Mouse (Mus musculus): ENCODE data around the gene Garem2. TPM values are rescaled to one million over a fixed set of nuclear protein-coding genes. Genes with fewer than 3 reads are reported as not detected.
"Not testable (repeated sequence)": the region's sequence is repeated elsewhere in the genome, so short reads cannot be mapped to it uniquely, and the experiment has no call there.

The Garem2 gene
- total RNA-seq (2021) = 10 to 100 TPM; 10.5 to 11.2 TPM

GRCm38 (mm10) chr5:30104841-30105667 is at the start of gene Garem2:
TSS of gene Garem2 (plus strand) at chr5:30105161.
- peak in 1 of 2 experiments; percentile 56 for DNase-seq (ENCODE audit: extremely low spot score in 1 of 2, low spot score in 2 of 2)
- intact Hi-C loops (cut with DNase I) = no loop called here

GRCm38 (mm10) chr5:30058216-30058731 is 46.7 kb upstream of the Garem2 start:
- DNase-seq (ENCODE audit: extremely low spot score in 1 of 2, low spot score in 2 of 2) = no peak
- intact Hi-C loops (cut with DNase I) = no loop called here

GRCm38 (mm10) chr5:30059607-30060006 is 45.4 kb upstream of the Garem2 start:
- DNase-seq (ENCODE audit: extremely low spot score in 1 of 2, low spot score in 2 of 2); intact Hi-C loops (cut with DNase I): not testable (repeated sequence)

DNA sequence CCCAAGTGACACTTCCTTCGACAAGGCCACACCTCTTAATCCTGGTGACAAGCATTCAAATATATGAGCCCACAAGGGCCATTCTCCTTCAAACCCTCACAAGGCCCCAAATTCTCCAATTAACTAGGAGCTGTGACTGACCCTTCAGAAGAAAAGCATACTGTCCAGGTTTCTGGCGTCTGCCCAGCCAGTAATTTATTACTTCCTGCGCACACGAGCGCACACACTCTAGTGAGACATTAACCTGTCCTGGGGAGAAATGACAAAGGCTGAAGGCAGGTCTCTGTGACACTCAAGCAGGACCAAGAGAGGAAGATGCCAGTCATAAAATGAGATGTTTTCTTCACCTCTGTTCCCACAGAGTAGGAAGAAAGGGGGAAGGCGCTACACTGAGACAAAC is 37.2 kb upstream of the Garem2 start:
- DNase-seq (ENCODE audit: extremely low spot score in 1 of 2, low spot score in 2 of 2) = no peak
- intact Hi-C loops (cut with DNase I) = no loop called here

DNA sequence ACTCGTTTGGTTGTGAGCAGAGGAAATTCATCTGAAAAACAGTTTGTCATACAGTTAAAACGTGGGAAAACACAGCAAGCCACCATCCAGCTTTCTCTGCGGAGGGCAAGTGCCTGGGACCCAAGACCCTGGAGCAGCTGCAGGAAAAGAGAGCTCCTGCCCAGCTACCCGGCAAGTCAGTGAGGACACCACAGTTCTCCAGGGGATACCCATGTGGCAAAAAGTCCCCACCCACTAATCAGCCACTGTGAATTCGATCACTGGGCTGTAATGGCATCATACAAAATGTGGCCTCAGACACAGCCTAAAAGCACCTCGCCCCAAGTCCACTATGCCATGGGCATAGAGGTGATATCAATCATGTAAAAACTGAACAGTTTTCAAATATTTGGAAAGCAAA is 33.3 kb upstream of the Garem2 start:
- no peak for DNase-seq (ENCODE audit: extremely low spot score in 1 of 2, low spot score in 2 of 2)
- intact Hi-C loops (cut with DNase I) = no loop called here

GRCm38 (mm10) chr5:30072377-30072776 is 32.6 kb upstream of the Garem2 start:
- intact Hi-C loops (cut with DNase I) = no loop called here

DNA sequence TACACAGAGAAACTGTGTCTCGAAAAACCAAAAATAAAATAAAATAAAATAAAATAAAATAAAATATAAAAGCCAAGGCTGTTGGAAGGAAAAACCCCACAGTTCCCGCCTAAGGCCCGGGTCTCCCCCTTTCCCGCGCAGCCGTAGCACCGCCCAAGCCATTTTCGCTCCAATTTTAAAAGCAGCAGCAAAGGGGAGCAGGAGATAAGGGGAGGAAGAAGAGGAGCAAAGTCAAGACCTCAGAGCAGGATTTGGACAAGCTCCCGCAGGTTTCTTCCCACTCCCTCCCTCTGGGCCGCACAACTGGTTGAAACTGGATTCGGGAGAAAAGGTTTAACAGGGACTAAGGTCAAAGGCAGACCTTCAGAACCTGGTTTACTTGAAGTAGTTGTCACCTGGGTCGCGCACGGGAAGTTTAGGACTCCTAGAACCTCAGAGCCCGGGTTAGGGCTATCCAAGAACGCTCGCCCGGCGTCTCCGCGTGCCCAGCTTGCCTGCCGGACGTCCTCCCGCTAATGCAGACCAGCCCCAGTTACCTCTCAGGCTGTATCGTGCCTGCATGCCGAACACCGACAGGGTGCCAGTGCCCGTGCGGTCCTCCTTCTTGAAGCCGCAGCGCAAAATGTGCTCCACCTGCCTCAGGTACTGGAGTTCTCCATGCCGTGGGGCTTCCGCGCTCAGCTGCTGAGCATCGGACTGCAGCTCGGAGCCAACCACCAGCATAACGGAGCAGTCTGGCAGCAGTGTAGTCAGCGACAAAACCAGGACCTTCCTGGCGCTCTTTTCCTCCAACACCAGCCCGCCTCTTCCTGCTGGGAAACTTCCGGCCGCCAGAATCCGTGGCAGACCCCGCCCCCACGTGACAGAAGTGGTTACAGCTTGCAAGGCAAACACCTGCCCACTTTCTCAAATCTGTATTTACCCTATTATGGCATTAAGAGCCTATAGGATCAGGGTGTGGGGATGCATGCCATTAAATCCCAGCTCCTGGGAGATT is 31.8 kb upstream of the Garem2 start, which contains the start of gene Tyms:
Gene Tyms (minus strand): TSS at position 793 of the 997 bp plus-strand sequence.
- peak; percentile 50 to 87 for DNase-seq (ENCODE audit: extremely low spot score in 1 of 2, low spot score in 2 of 2)
- intact Hi-C loops (cut with DNase I) = no loop called here

More at GRCm38 (mm10) chr5:30072377-30072776, 32.6 kb upstream of the Garem2 start:
- no peak for DNase-seq (ENCODE audit: extremely low spot score in 1 of 2, low spot score in 2 of 2)

DNA sequence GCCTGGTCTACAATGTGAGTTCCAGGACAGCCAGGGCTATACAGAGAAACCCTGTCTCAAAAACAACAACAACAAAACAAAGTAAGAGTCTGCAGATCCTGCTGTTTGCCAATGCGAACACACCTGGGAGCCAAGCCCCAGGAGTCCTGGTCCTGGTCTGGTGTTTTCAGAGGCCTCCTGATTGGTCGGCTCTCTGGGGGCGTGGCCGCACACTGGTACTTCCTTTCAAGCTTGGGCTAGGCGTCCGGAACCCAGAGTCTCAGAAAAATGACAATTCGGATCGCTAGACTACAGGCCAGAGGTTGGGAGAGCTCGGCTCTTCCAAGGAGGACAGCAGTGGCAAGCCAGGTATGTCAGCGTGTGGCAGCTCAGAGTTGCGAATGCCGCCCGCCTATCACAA is 12.3 kb upstream of the Garem2 start:
- intact Hi-C loops (cut with DNase I) = no loop called here
- no peak for DNase-seq (ENCODE audit: extremely low spot score in 1 of 2, low spot score in 2 of 2)

GRCm38 (mm10) chr5:30094399-30094798 is 10.6 kb upstream of the Garem2 start:
- DNase-seq (ENCODE audit: extremely low spot score in 1 of 2, low spot score in 2 of 2) = no peak
- intact Hi-C loops (cut with DNase I) = no loop called here

DNA sequence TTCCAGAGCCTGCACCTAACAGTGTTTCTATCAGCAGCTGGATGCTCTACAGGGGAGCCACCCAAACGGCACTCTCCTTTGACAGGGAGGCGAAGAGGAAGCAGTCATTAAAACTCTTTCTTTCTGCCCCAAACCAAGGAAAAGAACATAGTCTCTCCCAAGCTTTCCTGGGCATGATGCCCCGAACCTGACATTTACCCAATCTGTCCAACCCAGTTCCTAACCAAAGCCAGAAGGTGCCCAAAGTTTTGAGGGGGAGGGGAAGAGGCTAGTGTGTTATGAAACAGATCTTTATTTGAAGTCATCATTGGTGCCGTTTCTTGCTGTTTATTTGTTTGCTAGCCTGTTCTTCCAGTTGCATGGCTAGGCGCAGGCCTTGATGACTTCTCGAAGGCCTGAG is 9.2 kb upstream of the Garem2 start:
- intact Hi-C loops (cut with DNase I) = no loop called here
- no peak for DNase-seq (ENCODE audit: extremely low spot score in 1 of 2, low spot score in 2 of 2)

DNA sequence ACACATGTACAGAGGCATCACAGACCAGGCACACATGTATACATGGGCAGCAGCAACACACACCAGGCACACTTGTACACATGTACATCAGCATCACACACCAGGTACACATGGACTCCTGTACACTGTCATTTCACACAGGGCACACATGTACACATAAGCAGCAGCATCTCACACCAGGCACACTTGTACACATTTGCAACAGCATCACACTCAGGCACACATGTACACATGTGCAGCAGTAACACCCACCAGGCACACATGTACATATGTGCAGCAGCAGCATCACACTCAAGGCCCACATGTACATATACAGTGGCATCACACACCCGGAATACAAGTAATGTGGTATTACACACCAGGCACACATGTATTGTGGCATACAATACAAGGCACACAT is 6.7 kb upstream of the Garem2 start:
- intact Hi-C loops (cut with DNase I) = no loop called here
- DNase-seq (ENCODE audit: extremely low spot score in 1 of 2, low spot score in 2 of 2) = no peak

DNA sequence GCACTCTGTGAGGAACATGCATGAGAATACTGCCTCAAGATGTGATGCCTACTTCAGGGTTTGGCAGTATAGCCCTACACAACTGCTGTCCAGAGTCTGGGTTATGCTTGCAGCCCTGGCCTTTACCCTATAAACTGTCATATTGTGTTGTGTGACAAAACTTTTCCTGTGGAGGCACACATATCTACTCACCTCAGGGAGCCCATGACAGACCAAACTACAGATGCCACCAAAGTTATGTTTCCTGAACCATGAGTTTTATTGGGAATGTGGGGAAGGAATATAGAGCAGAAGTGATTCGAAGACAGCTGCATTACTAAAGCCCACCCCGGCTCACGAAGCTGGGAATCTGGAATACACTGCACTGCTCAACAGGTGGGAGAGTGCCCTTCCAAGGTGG is 1.6 kb upstream of the Garem2 start:
- intact Hi-C loops (cut with DNase I) = no loop called here
- DNase-seq (ENCODE audit: extremely low spot score in 1 of 2, low spot score in 2 of 2) = no peak

GRCm38 (mm10) chr5:30104339-30104738 is 622 bp upstream of the Garem2 start:
- intact Hi-C loops (cut with DNase I) = no loop called here
- peak in 1 of 2 experiments; percentile 69 for DNase-seq (ENCODE audit: extremely low spot score in 1 of 2, low spot score in 2 of 2)

DNA sequence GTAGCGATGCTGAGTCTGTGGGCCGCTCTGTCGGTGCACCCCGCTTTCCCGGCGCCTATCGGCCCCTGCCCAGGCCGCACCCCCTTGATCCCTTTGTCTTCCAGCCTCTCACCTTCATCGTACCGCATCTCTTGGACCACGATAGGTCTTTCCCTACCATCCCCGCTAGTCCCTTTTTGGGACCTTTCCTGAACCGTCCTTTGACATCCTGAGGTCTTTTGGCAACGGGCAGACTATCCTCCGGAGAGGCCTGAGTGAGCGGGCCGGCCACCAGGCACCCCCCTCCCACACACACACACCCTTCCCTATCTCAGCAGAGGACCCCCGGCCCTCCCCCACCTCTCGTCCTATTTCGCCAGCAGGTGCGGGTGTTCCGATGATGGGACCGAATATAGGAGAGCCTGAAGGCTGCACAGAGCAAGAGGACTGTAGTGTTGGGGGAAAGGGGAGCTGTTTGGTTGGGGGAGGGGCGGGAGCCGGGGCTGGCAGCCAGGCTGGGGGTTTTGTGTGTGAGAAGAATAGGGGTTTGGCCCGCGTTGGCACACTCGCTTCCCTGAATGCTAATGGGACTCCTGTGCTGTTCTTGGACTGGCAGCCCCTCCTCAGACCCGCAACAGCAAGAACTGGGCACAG is 823 bp downstream of the Garem2 start, which contains the start of gene 3110082J24Rik:
Gene 3110082J24Rik (minus strand): TSS at position 419 of the 633 bp plus-strand sequence.
- intact Hi-C loops (cut with DNase I) = no loop called here
- DNase-seq (ENCODE audit: extremely low spot score in 1 of 2, low spot score in 2 of 2) = peak; percentile 57 to 60

DNA sequence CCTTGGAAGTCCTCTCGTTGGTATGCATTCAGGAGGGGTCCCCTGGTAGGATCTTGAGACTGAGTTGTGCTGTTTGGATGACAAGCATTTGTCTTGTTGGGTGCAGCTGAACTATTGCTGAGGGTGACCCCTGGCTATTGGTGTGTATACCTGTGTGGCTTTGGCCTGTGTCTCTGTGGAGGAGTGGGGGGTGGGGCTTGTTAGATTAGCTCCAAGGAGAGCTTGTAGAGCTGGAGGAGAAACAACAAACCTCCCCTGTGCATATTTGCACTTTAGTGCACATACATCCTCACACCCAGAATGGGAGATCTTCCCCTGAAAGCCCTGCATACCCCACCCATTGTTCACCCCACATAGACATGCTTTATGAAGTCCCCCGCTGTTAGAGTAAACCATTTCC is 1.8 kb downstream of the Garem2 start:
- DNase-seq (ENCODE audit: extremely low spot score in 1 of 2, low spot score in 2 of 2) = no peak
- intact Hi-C loops (cut with DNase I) = no loop called here

DNA sequence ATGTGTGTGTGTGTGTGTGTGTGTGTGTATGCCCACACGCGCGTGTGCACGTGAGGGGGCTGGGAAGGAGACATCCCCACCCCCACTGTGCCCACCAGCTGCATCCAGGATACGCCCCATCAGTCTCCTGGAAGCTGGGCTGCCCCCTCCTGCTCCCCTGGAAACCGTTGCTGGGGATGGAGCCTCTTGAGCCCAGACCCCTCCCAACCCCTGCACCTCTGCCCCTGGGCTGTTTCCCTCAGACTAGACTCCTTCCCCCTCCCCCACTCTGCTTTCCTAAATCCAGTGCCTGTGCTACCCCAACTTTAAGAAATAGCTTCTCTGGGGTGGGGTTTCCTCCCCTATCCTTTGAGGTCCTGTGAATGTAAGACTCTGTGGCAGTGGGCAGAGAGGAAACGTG is 2.2 kb downstream of the Garem2 start:
- DNase-seq (ENCODE audit: extremely low spot score in 1 of 2, low spot score in 2 of 2) = peak in 1 of 2 experiments; percentile 50
- intact Hi-C loops (cut with DNase I) = no loop called here

DNA sequence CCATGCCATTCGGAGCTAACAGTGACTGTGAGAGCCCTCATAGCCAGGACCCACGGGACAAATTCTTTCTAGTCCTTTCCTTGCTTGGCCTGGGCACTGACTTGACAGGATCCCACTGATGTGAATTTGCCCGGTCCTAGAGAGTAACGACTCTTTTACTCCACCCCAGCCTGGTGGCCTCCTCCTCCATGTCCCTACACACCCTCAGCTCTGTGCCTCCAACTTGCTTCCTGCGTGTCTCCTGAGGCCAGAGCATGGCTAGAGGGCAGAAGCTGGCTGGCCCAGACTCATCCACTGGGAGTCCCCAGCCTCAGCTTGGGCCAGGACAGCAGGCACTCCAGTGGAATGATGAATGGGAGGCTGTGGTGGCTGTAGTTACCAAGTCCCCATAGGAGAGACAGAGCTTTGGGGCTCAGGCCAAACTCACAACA is 2.7 kb downstream of the Garem2 start:
- intact Hi-C loops (cut with DNase I) = no loop called here
- DNase-seq (ENCODE audit: extremely low spot score in 1 of 2, low spot score in 2 of 2) = no peak

GRCm38 (mm10) chr5:30108233-30108632 is 3.3 kb downstream of the Garem2 start:
- no peak for DNase-seq (ENCODE audit: extremely low spot score in 1 of 2, low spot score in 2 of 2)
- intact Hi-C loops (cut with DNase I) = no loop called here

DNA sequence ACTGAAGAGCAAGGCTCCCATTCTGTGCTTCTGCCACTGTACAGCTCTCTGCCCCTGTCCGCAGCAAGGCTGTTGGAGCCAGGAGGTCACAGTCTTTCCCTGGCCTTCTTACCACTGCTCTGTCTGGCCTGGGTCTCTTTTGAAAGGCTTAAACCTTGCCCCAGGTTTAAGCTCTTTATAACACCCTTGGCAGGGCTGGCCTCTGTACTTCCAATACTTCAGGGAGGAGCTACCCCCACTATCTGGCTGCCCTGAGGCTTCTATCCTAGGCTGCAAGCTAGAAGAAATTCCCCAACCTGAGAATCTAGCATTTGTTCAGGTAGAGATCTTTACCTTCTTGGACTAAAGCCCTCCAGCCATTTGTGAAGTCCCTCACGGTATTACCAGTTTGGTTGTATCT is 4.9 kb downstream of the Garem2 start:
- intact Hi-C loops (cut with DNase I) = loop anchor here (10.0 kb wide), 1 partner anchor 285 kb away; no protein-coding TSS in a partner anchor
- no peak for DNase-seq (ENCODE audit: extremely low spot score in 1 of 2, low spot score in 2 of 2)

Data from left cerebral cortex, postnatal 10 days (tissue).